Mouse (Mus musculus): ENCODE results near the gene Afdn.

DNA sequence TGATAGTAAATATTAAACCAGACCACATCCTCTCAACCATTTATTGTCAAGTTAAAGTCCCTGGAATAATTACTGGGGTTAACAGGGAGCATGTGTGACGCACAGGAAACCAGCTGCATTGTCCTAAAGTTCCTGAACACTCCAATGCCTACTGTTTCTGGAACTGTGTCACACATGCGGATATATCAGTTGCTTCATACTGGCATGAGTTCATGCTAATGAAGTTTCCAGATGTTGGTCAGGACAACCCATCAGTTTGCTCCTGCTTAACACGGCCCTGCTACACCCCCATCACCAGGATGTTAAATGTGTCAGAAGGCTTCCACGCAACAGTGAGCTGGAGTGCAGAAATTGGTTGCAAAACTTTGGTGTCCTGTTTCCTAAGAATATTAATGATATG lies 154.2 kb downstream of the Afdn start:
- TF ChIP-seq CTCF (IDR thresholded peaks at IDR 0.05; ENCODE audit: low read depth) (no peak), EP300 (optimal IDR thresholded peaks at IDR 0.05) (no peak)
